Mouse (Mus musculus) embryonic facial prominence, embryonic 12.5 days (tissue): ENCODE data around the gene Slc36a1. TPM values are rescaled to one million over a fixed set of nuclear protein-coding genes. Genes with fewer than 3 reads are reported as not detected.

Experiments used
- ATAC-seq: fragments of 200-750 bp; cut with Nextera tagmentation; 2 replicates; pipeline ENCODE4 v1.8.0; 2017; ENCODE audit not compliant: insufficient number of reproducible peaks, insufficient read depth, low FRiP score, low TSS enrichment
- H3K27ac ChIP-seq: fragments of 300-500 bp; sonication (generic); 2 replicates; pipeline ENCODE4 v1.5.1; 2016; ENCODE audit warnings: mild to moderate bottlenecking
- H3K27me3 ChIP-seq: fragments of 300-500 bp; sonication (generic); 2 replicates; pipeline ENCODE4 v1.6.1; 2016; ENCODE audit warnings: mild to moderate bottlenecking, moderate library complexity
- H3K36me3 ChIP-seq: fragments of 300-500 bp; sonication (generic); 2 replicates; pipeline ENCODE4 v1.6.1; 2016; ENCODE audit warnings: mild to moderate bottlenecking
- H3K4me1 ChIP-seq: fragments of 300-500 bp; sonication (generic); 2 replicates; pipeline ENCODE4 v1.6.1; 2016
- H3K4me2 ChIP-seq: fragments of 300-500 bp; sonication (generic); replicated peaks from 2 replicates; pipeline ENCODE4 v1.6.1; 2016; ENCODE audit warnings: mild to moderate bottlenecking, moderate library complexity
- H3K4me3 ChIP-seq: fragments of 300-500 bp; sonication (generic); 2 replicates; pipeline ENCODE4 v1.5.1; 2016; ENCODE audit warnings: mild to moderate bottlenecking
- H3K9ac ChIP-seq: fragments of 300-500 bp; sonication (generic); 2 replicates; pipeline ENCODE4 v1.6.1; 2016; ENCODE audit warnings: mild to moderate bottlenecking, moderate library complexity
- H3K9me3 ChIP-seq: fragments of 300-500 bp; sonication (generic); 2 replicates; pipeline ENCODE4 v1.6.1; 2016; ENCODE audit warnings: mild to moderate bottlenecking, moderate library complexity
- WGBS: fragments of 180-500 bp; shearing (Covaris S2); methylation state at CpG from one replicate; pipeline ENCODE4 v1.1.7; 2016; 5-methylcytosine and 5-hydroxymethylcytosine counted together
- polyA plus RNA-seq: library from polyadenylated mRNA; unstranded; fragments of >200 nt; fragmentation: Nextera tagmentation; extraction: Ambion mirVana; gene quantifications from 2 replicates; pipeline ENCODE4 v1.2.1, GENCODE M21; 2016

The Slc36a1 gene
- polyA plus RNA-seq, 1 experiment from 2014 or later = 1.7 TPM

DNA sequence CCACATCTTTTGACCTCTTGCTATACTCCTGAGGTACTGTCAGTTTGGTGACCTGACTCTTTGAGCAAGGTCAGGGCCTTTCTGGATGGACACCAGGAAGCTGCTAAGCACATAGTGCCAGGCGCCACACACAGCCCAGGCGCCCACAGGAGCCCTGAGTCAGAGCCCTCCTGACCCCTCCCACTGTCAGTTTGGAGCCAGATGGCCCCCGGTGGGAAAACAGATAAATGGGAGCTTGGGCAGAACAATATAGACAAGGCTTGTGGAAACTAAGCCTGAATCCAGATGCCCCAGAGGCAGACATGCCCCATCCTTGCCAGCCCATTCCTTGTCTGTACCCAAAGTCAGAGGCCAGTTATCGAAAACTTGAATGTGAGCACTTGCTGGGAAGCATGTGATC, 30.6 kb downstream of the Slc36a1 start:
- ATAC-seq = no peak
- no peak overlapping the region for H3K27ac ChIP-seq
- 77% methylated on average over 4 of the region's 4 CpGs for WGBS
- no peaks in the 10 kb centered on the region for H3K4me1 ChIP-seq
- no peak overlapping the region for H3K9ac ChIP-seq
- no peaks in the 10 kb centered on the region for H3K27me3 ChIP-seq
- H3K4me3 ChIP-seq = no peak overlapping the region
- no peaks in the 10 kb centered on the region for H3K9me3 ChIP-seq
- no peaks in the 10 kb centered on the region for H3K36me3 ChIP-seq
- H3K4me2 ChIP-seq = no peak overlapping the region

DNA sequence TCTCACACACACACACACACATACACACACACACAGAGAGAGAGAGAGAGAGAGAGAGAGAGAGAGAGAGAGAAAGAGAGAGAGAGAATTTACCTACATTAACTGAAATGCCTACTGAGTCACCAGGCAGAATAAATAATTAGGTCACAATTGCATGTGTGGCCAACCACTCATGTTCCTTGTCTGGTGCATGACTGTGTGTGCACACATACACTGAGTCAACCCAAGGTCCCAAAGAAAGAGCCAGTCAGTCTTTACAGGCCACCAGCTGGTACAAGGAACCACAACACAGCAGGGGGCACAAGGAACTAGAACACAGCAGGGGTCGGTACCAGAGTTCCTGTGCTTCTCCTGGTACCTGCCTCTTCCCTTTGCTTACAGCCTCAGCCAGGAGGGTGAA, 32.7 kb downstream of the Slc36a1 start:
- Histone ChIP-seq H3K4me2 (no peak overlapping the region), H3K9me3 (no peaks in the 10 kb centered on the region), H3K27ac (no peak overlapping the region), H3K27me3 (no peaks in the 10 kb centered on the region), H3K36me3 (no peaks in the 10 kb centered on the region), H3K9ac (no peak overlapping the region), H3K4me1 (no peaks in the 10 kb centered on the region), H3K4me3 (no peak overlapping the region)
- ATAC-seq = no peak
- 67% methylated on average over 1 of the region's 1 CpGs for WGBS

DNA sequence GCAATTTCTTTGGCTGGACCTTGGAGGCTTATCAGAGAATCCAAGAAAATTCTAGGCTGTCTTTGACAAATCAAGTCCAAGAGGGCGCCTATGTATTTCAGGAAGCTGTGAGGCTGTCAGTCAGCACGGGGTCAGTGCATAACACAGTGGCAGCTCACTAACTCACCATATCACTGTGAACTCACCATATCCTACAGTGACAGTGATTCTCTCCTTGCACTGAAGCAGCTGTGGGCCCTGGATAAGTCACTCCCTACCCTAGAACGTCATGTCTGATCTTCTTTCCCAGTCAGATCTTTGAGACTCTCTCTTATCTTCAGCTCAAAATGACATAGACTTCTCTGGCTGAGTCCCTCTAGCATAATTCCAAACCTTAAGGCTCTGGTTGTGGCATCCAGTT, 35.3 kb downstream of the Slc36a1 start:
- H3K4me3 ChIP-seq = no peak overlapping the region
- no peaks in the 10 kb centered on the region for H3K36me3 ChIP-seq
- H3K9ac ChIP-seq = no peak overlapping the region
- WGBS = 72% methylated on average over 3 of the region's 3 CpGs
- no peak overlapping the region for H3K27ac ChIP-seq
- no peaks in the 10 kb centered on the region for H3K9me3 ChIP-seq
- no peak for ATAC-seq
- H3K27me3 ChIP-seq = no peaks in the 10 kb centered on the region
- H3K4me1 ChIP-seq = no peaks in the 10 kb centered on the region
- H3K4me2 ChIP-seq = no peak overlapping the region

DNA sequence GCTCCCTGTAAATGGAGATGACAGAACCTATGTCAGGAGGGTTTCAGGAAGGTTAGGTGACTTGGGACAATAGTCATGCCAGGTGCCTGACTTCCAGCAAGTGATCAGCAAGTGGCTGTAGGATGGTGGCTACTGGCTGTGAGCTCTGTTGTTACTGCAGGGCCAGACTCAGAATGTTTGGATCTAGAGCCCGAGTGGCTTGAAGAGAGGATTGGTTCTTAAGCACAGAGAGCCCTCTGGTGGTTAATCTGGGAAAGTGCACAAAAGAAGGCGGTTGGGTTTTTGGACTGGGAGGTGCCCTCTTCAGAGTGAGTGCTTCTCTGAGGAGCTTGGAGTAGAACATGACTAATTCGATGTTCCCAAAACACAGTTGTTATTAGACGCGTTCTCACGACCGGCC, 36.4 kb downstream of the Slc36a1 start:
- WGBS = 65% methylated on average over 7 of the region's 7 CpGs
- no peak for ATAC-seq
- H3K4me1 ChIP-seq = no peaks in the 10 kb centered on the region
- no peak overlapping the region for H3K4me3 ChIP-seq
- H3K36me3 ChIP-seq = no peaks in the 10 kb centered on the region
- H3K9me3 ChIP-seq = no peaks in the 10 kb centered on the region
- no peak overlapping the region for H3K4me2 ChIP-seq
- no peaks in the 10 kb centered on the region for H3K27me3 ChIP-seq
- H3K27ac ChIP-seq = no peak overlapping the region
- no peak overlapping the region for H3K9ac ChIP-seq

DNA sequence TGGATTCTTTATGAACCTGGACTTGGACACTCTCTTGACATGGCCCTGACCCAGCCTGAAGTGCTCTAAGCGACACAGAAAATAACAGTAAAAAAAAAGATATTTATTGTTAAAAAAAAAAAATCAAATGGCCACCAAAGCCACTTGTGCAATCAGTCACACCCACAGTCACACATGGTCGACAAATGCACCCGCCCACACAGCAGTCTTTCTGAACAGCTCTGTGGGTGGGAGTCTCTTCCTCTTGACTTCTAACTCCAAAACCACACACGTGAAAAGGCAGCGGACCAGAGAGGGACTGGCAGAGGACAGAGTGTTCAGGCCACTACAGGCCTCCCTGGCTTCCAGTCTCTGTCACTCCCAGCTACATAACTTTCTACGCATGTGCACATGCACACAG, 46.4 kb downstream of the Slc36a1 start:
- H3K36me3 ChIP-seq = no peaks in the 10 kb centered on the region
- 83% methylated on average over 6 of the region's 6 CpGs for WGBS
- H3K4me3 ChIP-seq = no peak overlapping the region
- H3K27me3 ChIP-seq = no peaks in the 10 kb centered on the region
- no peaks in the 10 kb centered on the region for H3K4me1 ChIP-seq
- H3K9ac ChIP-seq = no peak overlapping the region
- no peak for ATAC-seq
- H3K4me2 ChIP-seq = no peak overlapping the region
- no peak overlapping the region for H3K27ac ChIP-seq
- H3K9me3 ChIP-seq = no peaks in the 10 kb centered on the region

DNA sequence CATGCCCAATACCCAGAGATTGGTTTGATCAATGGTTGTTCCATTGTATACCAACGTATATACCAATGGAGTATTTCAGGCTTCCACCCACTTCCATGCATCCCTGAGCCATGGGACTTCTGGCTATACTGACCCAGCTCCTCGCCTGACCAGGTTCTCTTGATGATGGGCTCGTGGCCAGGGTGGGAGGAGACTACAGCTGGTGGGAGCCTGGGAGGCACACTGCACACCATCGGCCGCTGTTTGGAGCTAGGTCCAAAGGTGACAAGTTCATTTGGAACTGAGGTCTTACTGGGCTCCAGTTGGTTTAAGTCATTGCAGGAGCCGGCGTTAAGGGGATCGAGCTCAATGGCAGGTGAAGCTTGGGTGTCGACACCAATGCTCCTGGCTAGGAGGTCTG, 49.2 kb downstream of the Slc36a1 start:
- Histone ChIP-seq H3K9ac (no peak overlapping the region), H3K4me1 (no peaks in the 10 kb centered on the region), H3K27ac (no peak overlapping the region), H3K4me3 (no peak overlapping the region), H3K4me2 (no peak overlapping the region), H3K27me3 (no peaks in the 10 kb centered on the region), H3K9me3 (no peaks in the 10 kb centered on the region), H3K36me3 (no peaks in the 10 kb centered on the region)
- WGBS = 89% methylated on average over 9 of the region's 9 CpGs
- no peak for ATAC-seq

DNA sequence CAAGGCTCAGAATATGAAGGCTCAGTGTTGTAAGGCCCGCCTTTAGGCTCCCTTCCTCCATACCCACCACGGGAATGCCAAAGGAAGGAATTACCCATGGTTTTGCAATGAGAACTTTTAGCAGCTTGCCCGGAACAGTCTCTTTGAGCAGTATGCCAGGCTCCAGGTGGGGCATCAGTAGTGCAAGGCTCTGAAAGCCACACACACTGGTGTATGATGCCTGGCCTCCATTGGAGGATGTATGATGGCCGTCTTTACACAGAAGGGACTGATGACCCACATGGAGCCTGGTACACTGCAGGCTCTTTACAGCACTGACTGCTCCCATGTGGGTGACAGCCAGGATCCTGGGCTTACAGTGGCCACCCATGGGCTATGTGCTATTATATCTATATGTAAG, 57.0 kb downstream of the Slc36a1 start:
- 88% methylated on average over 4 of the region's 4 CpGs for WGBS
- Histone ChIP-seq H3K9ac (no peak overlapping the region), H3K27ac (no peak overlapping the region), H3K4me2 (no peak overlapping the region), H3K9me3 (no peaks in the 10 kb centered on the region), H3K4me3 (no peak overlapping the region), H3K27me3 (no peaks in the 10 kb centered on the region), H3K4me1 (no peaks in the 10 kb centered on the region), H3K36me3 (no peaks in the 10 kb centered on the region)
- ATAC-seq = no peak

DNA sequence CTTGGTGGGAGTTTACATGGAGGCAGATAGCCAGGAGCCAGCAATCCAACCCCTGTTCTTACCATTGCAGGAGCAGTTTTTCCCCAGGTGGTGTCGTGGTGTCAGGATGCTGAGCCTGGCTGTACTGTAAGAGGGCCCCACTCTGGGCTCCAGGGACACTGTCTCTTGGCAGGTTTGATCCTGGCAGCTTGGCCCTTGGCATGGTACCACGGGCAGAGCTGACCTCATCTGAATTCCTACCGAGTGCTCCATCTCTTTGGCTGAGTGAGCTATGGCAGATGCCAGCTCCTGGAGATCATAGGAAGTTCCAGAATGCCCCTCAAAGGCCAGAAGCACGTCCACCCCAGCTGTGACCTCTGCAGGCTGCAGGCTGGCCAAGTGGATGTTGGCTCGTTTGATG, 57.9 kb downstream of the Slc36a1 start:
- H3K9ac ChIP-seq = no peak overlapping the region
- no peaks in the 10 kb centered on the region for H3K36me3 ChIP-seq
- 69% methylated on average over 5 of the region's 5 CpGs for WGBS
- H3K4me1 ChIP-seq = no peaks in the 10 kb centered on the region
- H3K27ac ChIP-seq = no peak overlapping the region
- no peak overlapping the region for H3K4me3 ChIP-seq
- no peak overlapping the region for H3K4me2 ChIP-seq
- H3K9me3 ChIP-seq = no peaks in the 10 kb centered on the region
- no peaks in the 10 kb centered on the region for H3K27me3 ChIP-seq
- no peak for ATAC-seq

DNA sequence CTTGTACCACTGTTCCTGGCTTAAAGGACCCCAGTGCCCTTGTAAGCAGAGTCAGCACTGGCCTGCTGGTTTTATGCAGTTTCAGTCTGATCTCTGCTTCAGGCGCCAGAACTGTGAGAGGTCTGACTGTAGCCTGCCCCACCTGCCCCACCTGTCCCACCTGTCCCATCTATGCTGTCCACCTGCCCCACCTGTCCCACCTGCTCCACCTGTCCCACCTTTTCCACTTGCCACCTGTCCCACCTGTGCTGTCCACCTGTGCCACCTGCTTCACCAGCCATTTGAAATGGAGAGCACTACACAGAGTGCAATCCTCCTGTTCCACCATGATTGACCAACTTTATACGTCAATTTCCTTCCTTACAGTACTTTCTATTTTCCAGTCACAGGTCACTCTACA, 60.2 kb downstream of the Slc36a1 start:
- Histone ChIP-seq H3K4me2 (no peak overlapping the region), H3K9me3 (no peaks in the 10 kb centered on the region), H3K27ac (no peak overlapping the region), H3K9ac (no peak overlapping the region), H3K27me3 (no peaks in the 10 kb centered on the region), H3K36me3 (no peaks in the 10 kb centered on the region), H3K4me1 (no peaks in the 10 kb centered on the region), H3K4me3 (no peak overlapping the region)
- 83% methylated on average over 2 of the region's 2 CpGs for WGBS
- no peak for ATAC-seq

DNA sequence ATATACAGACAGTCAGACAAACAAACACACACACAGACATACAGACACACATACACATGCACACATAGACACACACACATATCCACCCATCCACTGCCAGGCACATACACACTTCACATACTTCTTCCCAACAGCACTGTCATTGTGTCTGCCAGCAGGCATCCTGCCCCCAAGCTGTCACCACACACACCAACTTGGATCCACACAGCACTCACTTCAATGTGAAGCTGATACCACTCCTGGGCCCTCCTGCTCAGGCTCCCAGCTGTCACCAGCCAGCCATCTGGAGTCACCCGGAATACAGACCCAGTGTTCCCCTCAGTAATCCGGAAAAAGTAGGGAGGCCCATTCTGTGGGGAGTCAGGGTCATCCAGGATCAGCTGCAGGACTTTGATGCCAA, 61.5 kb downstream of the Slc36a1 start:
- Histone ChIP-seq H3K9ac (no peak overlapping the region), H3K27me3 (no peaks in the 10 kb centered on the region), H3K4me1 (no peaks in the 10 kb centered on the region), H3K9me3 (no peaks in the 10 kb centered on the region), H3K4me3 (no peak overlapping the region), H3K4me2 (no peak overlapping the region), H3K36me3 (no peaks in the 10 kb centered on the region), H3K27ac (no peak overlapping the region)
- WGBS = 47% methylated on average over 2 of the region's 2 CpGs
- ATAC-seq = no peak

DNA sequence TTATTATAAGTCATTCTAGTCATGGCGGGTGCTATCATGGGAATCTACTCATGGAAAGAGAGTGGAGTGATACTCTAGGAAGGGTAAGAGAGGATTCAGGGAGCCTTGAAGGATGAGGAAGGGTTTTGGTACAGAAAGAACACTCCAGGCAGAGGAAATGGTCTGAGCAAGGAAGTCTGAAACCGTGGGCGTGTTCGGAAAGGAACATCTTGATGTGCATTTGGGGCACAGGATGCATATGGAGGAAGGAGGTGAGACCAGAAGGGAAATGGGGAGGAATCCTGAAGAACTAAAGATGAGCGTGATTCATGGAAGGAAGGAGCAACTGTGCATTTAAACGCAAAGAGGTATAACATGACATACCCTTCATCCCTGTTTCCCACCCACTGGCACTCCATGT, 64.4 kb downstream of the Slc36a1 start:
- no peak overlapping the region for H3K9ac ChIP-seq
- WGBS = 91% methylated on average over 6 of the region's 6 CpGs
- no peaks in the 10 kb centered on the region for H3K36me3 ChIP-seq
- H3K27ac ChIP-seq = no peak overlapping the region
- H3K4me3 ChIP-seq = no peak overlapping the region
- no peak for ATAC-seq
- H3K4me2 ChIP-seq = no peak overlapping the region
- H3K9me3 ChIP-seq = no peaks in the 10 kb centered on the region
- no peaks in the 10 kb centered on the region for H3K4me1 ChIP-seq
- no peaks in the 10 kb centered on the region for H3K27me3 ChIP-seq

DNA sequence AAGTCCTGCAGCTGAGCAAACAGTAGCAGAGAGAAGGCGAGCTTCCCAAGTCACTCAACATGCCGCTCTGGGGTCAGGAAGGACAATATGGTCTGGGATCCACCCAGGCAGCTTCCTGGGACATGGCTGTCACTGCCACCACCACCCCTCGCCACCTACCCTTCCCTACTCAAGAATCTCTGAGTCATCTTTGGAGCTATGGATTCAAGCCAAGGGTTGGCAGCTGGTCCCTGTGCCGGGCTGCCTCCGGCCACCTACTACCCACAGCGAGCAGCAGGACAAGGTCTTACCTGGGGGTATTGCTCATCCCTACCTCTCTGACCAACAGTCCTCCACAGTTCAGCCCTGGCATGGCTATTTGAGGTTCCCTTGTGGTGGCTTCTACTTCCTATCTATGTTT, 70.6 kb downstream of the Slc36a1 start:
- H3K36me3 ChIP-seq = no peaks in the 10 kb centered on the region
- no peaks in the 10 kb centered on the region for H3K4me1 ChIP-seq
- no peak for ATAC-seq
- no peak overlapping the region for H3K9ac ChIP-seq
- H3K27ac ChIP-seq = no peak overlapping the region
- H3K4me2 ChIP-seq = no peak overlapping the region
- H3K9me3 ChIP-seq = no peaks in the 10 kb centered on the region
- no peak overlapping the region for H3K4me3 ChIP-seq
- H3K27me3 ChIP-seq = no peaks in the 10 kb centered on the region
- 77% methylated on average over 6 of the region's 6 CpGs for WGBS
